Mouse (Mus musculus) cerebellum, postnatal 25 days (tissue): ENCODE results near the gene Zmiz1.

ENCODE experiments used
- DNase-seq, 2 experiments: peaks; one replicate each; pipeline ENCODE4 v3.0.0; 2021; ENCODE audit warnings: mixed read lengths in 2 of 2

The Zmiz1 gene

GRCm38 (mm10) chr14:25651905-25652304 lies 192.9 kb downstream of the Zmiz1 start:
- no peak for DNase-seq

- no peak for DNase-seq
Observed at GRCm38 (mm10) chr14:25654401-25655197, 195.6 kb downstream of the Zmiz1 start.

- peak; percentile 64 to 72 for DNase-seq
Observed at GRCm38 (mm10) chr14:25660661-25661060, 201.7 kb downstream of the Zmiz1 start.

- peak in 1 of 2 experiments; percentile 22 for DNase-seq
Observed at GRCm38 (mm10) chr14:25661185-25661920, 202.4 kb downstream of the Zmiz1 start.

GRCm38 (mm10) chr14:25663649-25664309 lies 204.8 kb downstream of the Zmiz1 start:
- DNase-seq: no peak

- peak; percentile 48 to 49 for DNase-seq
Observed at GRCm38 (mm10) chr14:25664310-25664695, 205.3 kb downstream of the Zmiz1 start.

- no peak for DNase-seq
Observed at GRCm38 (mm10) chr14:25665314-25665970, 206.5 kb downstream of the Zmiz1 start.

- DNase-seq: no peak
Observed at GRCm38 (mm10) chr14:25666668-25667376, 207.8 kb downstream of the Zmiz1 start.

- DNase-seq: no peak
Observed at GRCm38 (mm10) chr14:25667587-25667986, 208.6 kb downstream of the Zmiz1 start.

GRCm38 (mm10) chr14:25679625-25680024 lies 220.6 kb downstream of the Zmiz1 start:
- DNase-seq: no peak

- no peak for DNase-seq
Observed at GRCm38 (mm10) chr14:25682020-25682419, 223.0 kb downstream of the Zmiz1 start.

- DNase-seq: no peak
Observed at GRCm38 (mm10) chr14:25686216-25686945, 227.4 kb downstream of the Zmiz1 start.

- DNase-seq: no peak
Observed at GRCm38 (mm10) chr14:25686983-25687901, 228.3 kb downstream of the Zmiz1 start.

GRCm38 (mm10) chr14:25693271-25693887 lies 234.4 kb downstream of the Zmiz1 start:
- no peak for DNase-seq

- DNase-seq: peak; percentile 97 to 99
Observed at GRCm38 (mm10) chr14:25693888-25694568, 235.0 kb downstream of the Zmiz1 start, which contains the start of gene Ppif. Ppif (plus strand) TSS chr14:25694154.

- DNase-seq: peak in 1 of 2 experiments; percentile 45
Observed at GRCm38 (mm10) chr14:25694569-25694897, 235.5 kb downstream of the Zmiz1 start.

- DNase-seq: no peak
Observed at GRCm38 (mm10) chr14:25695059-25695458, 236.1 kb downstream of the Zmiz1 start.

GRCm38 (mm10) chr14:25696356-25696755 lies 237.4 kb downstream of the Zmiz1 start:
- no peak for DNase-seq

- no peak for DNase-seq
Observed at GRCm38 (mm10) chr14:25701986-25702385, 243.0 kb downstream of the Zmiz1 start.
